Mouse (Mus musculus) cerebellum, adult 8-10 months (tissue): ENCODE measurements around the gene Hmgn3.

Source experiments
- DNase-seq: peaks from one replicate; pipeline ENCODE4 v3.0.0; 2022

Hmgn3 gene

GRCm38 (mm10) chr9:83098652-83099307 is 47.7 kb downstream of the Hmgn3 start:
- DNase-seq: no peak

GRCm38 (mm10) chr9:83097816-83098215 is 48.7 kb downstream of the Hmgn3 start:
- DNase-seq: no peak

- DNase-seq: no peak
These were observed 51.7 kb downstream of the Hmgn3 start for GRCm38 (mm10) chr9:83094649-83095336.

- no peak for DNase-seq
These were observed 62.6 kb downstream of the Hmgn3 start for GRCm38 (mm10) chr9:83083790-83084469.

- DNase-seq: no peak
These were observed 63.4 kb downstream of the Hmgn3 start for GRCm38 (mm10) chr9:83083091-83083490.

GRCm38 (mm10) chr9:83082296-83082695 is 64.2 kb downstream of the Hmgn3 start:
- DNase-seq: no peak

- DNase-seq: no peak
These were observed 66.8 kb downstream of the Hmgn3 start for GRCm38 (mm10) chr9:83079724-83080123.

- no peak for DNase-seq
These were observed 78.2 kb downstream of the Hmgn3 start for GRCm38 (mm10) chr9:83068246-83068645.

- DNase-seq: no peak
These were observed 85.2 kb downstream of the Hmgn3 start for GRCm38 (mm10) chr9:83061289-83061688.
